Mouse (Mus musculus) embryo, embryonic 11.5 days (tissue): ENCODE results near the gene Rnf26.
A peak's percentile ranks its signal among the peaks of the same experiment; 100 is the strongest.

Experiments used
- DNase-seq: peaks from one replicate; pipeline ENCODE4 v3.0.0-alpha.2; 2012; ENCODE audit warnings: low read depth, low spot score

Gene Rnf26

GRCm38 (mm10) chr9:44113105-44113789 is at the start of gene Rnf26, which contains the start of gene Gm49380:
Rnf26 (minus strand) TSS chr9:44113517.
Gm49380 (minus strand) TSS chr9:44113500.
- DNase-seq: peak; percentile 93

DNA sequence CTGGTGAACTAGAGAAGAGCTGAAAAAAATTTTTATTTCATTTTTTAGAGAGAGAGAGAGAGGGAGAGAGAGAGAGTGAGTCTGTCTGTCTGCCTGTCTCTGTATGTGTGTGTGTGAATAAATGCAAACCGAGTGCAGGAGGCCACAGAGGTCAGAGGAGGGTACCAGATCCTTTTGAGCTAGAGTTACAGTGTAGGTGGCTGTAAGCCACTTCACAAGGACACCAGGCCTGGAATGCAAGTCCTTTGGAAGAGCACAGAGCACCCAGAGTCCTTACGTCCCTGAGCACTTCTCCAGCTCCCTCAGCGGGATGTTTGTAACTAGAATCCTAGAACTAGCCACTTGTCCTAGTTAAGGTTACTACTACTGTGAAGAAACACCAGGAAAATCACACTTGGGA is 46.6 kb upstream of the Rnf26 start:
- DNase-seq: no peak

DNA sequence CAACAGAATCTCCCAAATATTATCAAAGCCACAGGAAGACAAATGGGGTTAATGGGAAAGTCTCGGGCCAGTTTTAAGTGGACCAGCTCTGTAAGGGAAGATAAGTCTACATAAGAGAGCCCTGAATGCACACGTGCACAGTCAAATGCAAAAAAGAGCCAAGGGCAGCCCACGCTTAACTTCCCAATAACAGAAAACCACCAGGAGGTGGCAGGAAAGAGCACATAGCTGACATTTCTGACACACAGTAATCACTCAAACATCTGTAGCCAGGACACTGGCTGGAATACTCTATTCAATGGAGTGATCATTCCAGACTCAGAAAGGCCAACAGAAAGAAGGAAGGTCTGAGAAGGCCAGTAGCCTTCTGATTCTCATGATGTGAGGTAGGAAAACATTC is 34.0 kb upstream of the Rnf26 start:
- DNase-seq: no peak

DNA sequence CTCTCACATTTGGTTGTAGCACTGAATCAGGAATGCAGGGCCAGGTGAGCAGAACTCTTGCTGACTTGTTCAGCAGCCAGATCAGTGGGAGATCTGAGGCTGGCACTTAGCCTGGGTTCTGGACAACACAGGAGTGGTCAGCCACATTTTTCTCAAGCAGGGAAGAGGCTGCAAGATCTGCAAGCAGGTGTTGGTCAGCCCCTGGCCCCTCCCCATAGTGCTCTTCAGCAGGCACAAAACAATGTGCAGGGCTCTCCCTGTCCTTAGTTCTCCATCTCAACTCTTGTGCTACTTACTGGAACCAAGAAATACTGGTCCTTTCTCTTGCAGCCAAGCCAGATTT is 31.4 kb upstream of the Rnf26 start:
- no peak for DNase-seq

DNA sequence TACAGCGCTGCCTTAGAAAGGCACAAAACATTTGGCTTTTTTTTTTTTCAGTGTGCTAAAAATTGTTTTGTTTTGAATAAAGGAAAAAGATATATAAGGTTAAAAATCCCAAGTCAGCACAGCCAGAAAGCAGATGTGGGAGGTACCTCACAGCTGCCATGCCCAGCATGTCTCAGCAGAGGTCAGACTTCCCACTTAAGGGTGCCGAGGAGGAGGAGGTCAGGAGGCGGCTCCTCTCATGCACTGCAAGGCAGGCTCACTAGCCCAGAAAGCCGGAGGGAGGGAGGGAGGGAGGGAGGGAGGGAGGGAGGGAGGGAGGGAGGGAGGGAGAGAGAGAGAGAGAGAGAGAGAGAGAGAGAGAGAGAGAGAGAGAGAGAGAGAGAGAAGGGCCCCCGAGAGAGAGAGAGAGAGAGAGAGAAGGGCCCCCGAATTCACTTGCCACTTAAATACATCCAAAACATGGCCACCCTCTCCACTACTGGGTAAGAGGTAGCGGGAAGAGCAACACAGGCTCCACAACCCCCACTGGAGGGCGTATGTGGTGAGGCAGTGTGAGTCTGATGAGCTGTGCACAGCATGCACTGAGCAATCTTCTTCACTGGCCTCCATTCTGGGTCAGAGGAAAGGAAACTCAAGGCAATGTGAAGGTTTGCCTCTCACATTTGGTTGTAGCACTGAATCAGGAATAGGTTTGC is 30.9 kb upstream of the Rnf26 start:
- DNase-seq: no peak

DNA sequence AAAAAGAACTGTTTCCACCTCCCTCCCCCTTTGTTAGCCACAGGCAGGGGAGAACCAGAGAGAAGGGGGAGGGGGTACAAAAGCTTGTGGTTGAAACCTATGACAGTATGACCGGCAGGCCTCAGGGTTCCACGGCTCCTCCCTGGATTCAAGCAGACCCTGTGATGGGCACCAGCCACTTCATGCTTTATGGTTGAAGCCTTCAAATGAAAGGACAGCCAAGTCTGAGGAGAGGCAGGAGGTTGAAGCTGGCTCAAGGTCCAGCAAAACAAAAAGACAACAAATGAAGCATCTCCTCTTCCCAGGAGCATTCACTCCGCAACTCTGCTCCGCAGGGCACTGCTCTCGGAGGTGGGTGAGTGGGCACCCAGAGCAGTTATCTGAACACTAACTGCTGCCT is 30.1 kb upstream of the Rnf26 start:
- no peak for DNase-seq

- DNase-seq: no peak
Observed at GRCm38 (mm10) chr9:44141951-44142350, 28.6 kb upstream of the Rnf26 start.

- no peak for DNase-seq
Observed at GRCm38 (mm10) chr9:44137846-44138245, 24.5 kb upstream of the Rnf26 start.

GRCm38 (mm10) chr9:44135731-44136411 is 22.6 kb upstream of the Rnf26 start:
- no peak for DNase-seq

DNA sequence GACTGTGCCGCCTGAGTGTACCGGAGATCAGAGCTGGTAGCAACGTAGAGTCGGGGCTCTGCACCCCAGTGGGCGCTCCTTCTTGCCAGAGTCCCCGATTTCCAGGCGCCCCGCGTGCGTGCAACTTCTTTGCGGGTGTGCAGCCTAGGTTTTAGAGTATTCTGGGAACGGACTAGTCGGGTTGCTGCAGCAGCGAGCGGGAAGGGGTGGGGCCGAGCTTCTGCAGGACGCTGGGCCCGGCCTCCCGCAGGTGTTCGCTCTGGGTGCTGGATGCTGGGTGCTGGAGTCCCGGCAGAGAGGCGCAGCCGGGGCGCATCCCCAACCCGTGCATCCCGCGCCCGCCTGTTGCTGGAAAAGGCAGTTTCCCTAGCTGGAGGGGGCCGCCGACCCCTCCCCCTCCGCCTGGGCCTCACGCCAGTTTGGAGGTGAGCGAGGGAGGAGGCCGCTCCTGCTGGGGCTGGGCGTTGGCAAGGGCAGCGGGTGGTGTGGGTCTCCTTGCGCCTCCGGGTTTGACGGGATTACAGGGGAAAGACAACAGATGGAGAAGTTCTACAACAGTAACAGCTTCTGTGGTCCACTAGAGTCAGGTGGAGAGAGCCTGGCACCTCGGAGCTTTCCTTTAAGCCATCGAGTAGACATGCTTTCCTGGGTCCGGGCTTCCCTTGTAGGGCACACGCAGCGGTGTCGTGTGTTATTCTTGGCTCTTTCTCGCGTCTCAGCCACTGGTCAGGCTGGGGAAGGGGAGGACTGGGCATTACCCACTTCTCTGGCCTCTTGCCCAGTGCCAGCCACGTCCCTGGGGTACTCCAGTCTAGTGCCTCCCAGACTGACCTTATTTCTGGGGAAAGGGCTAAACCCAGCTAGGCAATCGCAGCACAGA is 21.8 kb upstream of the Rnf26 start:
- no peak for DNase-seq

- DNase-seq: no peak
Observed at GRCm38 (mm10) chr9:44134101-44134850, 21.0 kb upstream of the Rnf26 start, which contains the start of gene Mcam. Mcam (plus strand) TSS chr9:44134469.

DNA sequence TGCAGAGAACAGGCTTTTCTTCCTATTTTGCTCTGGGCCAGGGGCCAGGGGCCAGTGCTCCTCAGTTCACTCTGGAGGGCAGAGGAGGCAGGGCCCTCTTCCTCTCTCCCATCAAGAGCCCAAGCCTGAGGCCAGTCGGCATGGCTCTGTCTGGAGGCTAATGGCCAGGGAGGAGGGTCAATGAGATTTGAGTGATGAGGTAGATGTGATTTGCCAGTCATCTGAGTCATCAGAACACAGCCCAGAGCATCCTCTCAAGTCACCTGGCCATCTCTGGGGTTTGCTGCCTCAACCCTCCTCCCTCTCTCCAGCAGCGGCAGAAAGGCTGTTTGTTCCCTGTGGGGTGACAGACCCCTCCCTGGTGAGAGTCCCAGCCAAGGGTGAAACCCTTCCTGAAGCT is 20.0 kb upstream of the Rnf26 start:
- no peak for DNase-seq

- DNase-seq: no peak
Observed at GRCm38 (mm10) chr9:44132200-44132599, 18.9 kb upstream of the Rnf26 start.

- no peak for DNase-seq
Observed at GRCm38 (mm10) chr9:44131276-44131590, 17.9 kb upstream of the Rnf26 start.

DNA sequence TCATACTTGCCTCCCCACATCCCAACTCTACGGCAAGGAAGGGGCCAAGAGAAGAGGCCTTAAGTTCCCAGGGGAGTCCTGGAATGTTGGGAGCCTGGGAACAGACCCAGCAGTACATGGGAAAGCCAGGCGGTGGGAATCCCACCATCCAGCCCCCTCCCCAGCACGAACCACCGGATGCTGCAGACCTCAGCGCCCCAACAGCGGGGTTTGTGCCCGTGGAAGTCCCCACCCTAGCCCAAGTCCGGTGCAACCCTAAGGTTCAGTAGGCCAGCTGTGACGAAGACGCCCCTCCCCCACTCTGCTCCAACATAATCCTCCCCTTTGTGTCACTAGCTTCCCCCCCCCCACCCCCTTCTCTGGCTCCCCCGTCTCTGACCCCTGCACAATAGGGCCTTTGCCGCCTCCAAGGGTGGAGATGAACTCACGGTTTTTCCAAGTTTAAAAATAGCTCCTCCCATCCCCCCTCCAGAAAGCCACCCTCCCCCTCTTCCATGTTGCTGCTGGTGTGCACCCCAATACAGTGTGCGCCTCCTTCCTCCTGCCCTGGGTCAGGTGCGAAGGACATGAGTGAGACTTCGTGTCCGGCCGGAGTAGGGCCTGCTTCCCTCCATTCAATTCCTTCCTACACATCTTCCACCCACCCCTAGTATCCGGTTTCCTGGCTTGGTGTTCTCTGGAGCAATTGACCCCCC is 17.4 kb upstream of the Rnf26 start:
- DNase-seq: no peak

DNA sequence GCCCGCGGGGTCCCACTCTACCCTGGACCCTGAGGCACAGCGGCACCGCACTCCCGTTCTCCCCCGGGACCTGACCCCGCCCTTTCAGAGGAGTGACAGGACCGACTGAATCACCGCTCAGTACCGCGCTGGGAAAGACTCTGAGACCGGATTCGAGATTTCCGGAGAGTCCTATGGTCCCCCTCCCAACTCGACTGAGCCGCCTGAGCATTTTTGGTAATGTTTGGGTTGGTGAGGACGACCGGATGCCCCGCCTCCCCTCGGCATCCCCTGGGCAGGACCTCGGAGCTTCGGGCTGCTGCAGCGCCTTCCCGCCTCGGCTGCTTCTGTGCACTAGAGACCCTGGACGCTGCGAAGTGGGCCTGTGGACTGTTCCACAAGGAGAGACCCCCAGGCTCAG is 16.7 kb upstream of the Rnf26 start:
- DNase-seq: peak; percentile 45

DNA sequence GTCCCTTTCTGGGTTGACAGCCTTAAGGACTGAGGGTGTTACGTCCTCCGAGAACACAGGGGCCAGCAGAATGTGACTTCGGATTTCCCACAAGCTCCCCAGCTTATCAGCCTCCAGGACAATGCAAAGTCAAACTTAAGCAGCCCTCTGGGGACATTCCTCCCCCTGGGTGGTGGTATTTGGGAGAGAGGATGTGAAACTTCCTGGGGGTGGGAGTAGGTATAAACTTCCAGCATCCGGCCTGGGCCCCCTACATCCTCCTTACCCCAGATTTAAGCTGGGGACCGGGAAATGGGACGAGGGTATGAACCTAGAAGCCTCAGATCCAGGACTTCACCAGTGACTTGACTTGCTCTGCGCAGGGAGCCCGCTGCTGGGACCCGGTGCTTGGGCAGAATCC is 16.3 kb upstream of the Rnf26 start:
- no peak for DNase-seq

GRCm38 (mm10) chr9:44127351-44127801 is 14.1 kb upstream of the Rnf26 start:
- no peak for DNase-seq

GRCm38 (mm10) chr9:44126746-44127145 is 13.4 kb upstream of the Rnf26 start:
- DNase-seq: no peak
